Mouse (Mus musculus): ENCODE measurements around the gene Abcc9. TPM values are rescaled to one million over a fixed set of nuclear protein-coding genes. Genes with fewer than 3 reads are reported as not detected.
A peak's percentile ranks its signal among the peaks of the same experiment; 100 is the strongest.

Abcc9 gene
- total and polyA plus RNA-seq, 2 experiments from 2014 or later = 1.8 to 9.6 TPM

DNA sequence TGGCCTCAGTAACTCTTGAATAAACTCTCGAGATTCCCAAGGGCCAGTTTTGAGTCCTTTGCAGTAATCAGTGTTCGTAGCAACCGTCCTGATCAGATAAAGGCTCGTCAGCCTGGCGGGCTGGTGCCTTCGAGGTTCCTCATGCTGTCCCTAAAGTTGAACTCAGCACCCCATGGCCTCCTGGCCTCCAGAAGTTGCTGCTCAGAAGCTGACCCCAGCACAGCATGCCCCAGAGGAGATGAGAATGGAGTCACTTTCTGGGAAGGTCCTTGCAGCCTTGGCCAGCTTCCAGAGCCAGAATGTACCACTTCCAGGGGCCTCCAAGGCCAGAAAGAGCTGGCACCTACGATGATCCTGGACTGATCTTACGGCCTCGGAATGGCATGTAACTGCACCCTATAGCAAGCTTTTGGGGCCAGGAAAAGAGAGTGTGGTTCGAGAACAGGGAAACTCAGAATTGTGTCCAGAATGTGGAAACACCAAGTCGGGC, 1.4 kb upstream of the Abcc9 start:
- no peak overlapping the region for H3K9ac ChIP-seq
- no peaks in the 10 kb centered on the region for H3K9me3 ChIP-seq (ENCODE audit: low read length)
- no peak overlapping the region for H3K4me3 ChIP-seq (ENCODE audit: low read depth, low read length)
- no peak overlapping the region for H3K27ac ChIP-seq (ENCODE audit: low read depth, low read length)
- H3K27me3 ChIP-seq (ENCODE audit: insufficient read depth, low read length) = peaks cover 5% of the 10 kb centered on the region
- H3K4me1 ChIP-seq (ENCODE audit: insufficient read depth) = no peaks in the 10 kb centered on the region
- DNase-seq (no peak), ATAC-seq (no peak)
- H3K4me2 ChIP-seq (ENCODE audit: low read depth) = no peak overlapping the region
- 81% methylated on average over 11 of the region's 11 CpGs for WGBS
- TF ChIP-seq CTCF (IDR thresholded peaks at IDR 0.05; ENCODE audit: low read depth) = no peak
- H3K36me3 ChIP-seq (ENCODE audit: insufficient read depth) = no peaks in the 10 kb centered on the region

DNA sequence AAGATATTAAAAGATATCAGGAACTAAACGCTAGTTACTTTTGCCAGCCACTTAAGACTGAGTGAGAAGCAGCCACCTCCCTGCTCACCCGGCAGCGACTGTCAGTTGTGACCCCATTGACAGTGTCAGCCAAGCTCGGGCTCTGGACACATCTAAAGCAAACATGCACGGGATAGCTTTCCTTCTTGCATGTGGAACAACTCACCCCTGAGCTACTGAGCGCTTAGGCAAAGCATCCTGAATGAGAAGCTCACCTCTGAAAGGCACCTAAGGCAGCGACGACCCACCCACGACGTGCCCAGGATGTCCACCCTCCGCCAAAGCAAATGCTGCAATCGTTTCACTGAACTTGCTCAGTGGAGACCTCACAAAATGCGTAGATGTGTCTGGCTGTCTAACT, 954 bp downstream of the Abcc9 start:
- Histone ChIP-seq H3K27me3 (ENCODE audit: insufficient read depth, low read length) (peaks cover 5% of the 10 kb centered on the region), H3K4me2 (ENCODE audit: low read depth) (no peak overlapping the region), H3K4me1 (ENCODE audit: insufficient read depth) (no peaks in the 10 kb centered on the region), H3K27ac (ENCODE audit: low read depth, low read length) (no peak overlapping the region), H3K9ac (no peak overlapping the region), H3K36me3 (ENCODE audit: insufficient read depth) (no peaks in the 10 kb centered on the region), H3K9me3 (ENCODE audit: low read length) (no peaks in the 10 kb centered on the region), H3K4me3 (ENCODE audit: low read depth, low read length) (no peak overlapping the region)
- DNase-seq = no peak
- whole genome bisulfite sequencing = 77% methylated on average over 13 of the region's 13 CpGs
- TF ChIP-seq CTCF (IDR thresholded peaks at IDR 0.05; ENCODE audit: low read depth) = no peak
- ATAC-seq = no peak

- H3K27ac ChIP-seq (ENCODE audit: low read depth, low read length) = no peak overlapping the region
- H3K4me3 ChIP-seq (ENCODE audit: low read depth, low read length) = no peak overlapping the region
- no peak for TF ChIP-seq CTCF (IDR thresholded peaks at IDR 0.05; ENCODE audit: low read depth)
- no peak overlapping the region for H3K4me2 ChIP-seq (ENCODE audit: low read depth)
- peaks cover 5% of the 10 kb centered on the region for H3K27me3 ChIP-seq (ENCODE audit: insufficient read depth, low read length)
- DNase-seq (no peak), ATAC-seq (no peak)
- no peak overlapping the region for H3K9ac ChIP-seq
- 79% methylated on average over 8 of the region's 8 CpGs for WGBS
- H3K9me3 ChIP-seq (ENCODE audit: low read length) = no peaks in the 10 kb centered on the region
- H3K4me1 ChIP-seq (ENCODE audit: insufficient read depth) = no peaks in the 10 kb centered on the region
- no peaks in the 10 kb centered on the region for H3K36me3 ChIP-seq (ENCODE audit: insufficient read depth)
Observed at GRCm38 (mm10) chr6:142700753-142701152, 1.4 kb downstream of the Abcc9 start.

GRCm38 (mm10) chr6:142692085-142692484, 10.0 kb downstream of the Abcc9 start:
- H3K4me2 ChIP-seq (ENCODE audit: low read depth) = no peak overlapping the region
- H3K27me3 ChIP-seq (ENCODE audit: insufficient read depth, low read length) = no peaks in the 10 kb centered on the region
- no peak overlapping the region for H3K4me3 ChIP-seq (ENCODE audit: low read depth, low read length)
- H3K36me3 ChIP-seq (ENCODE audit: insufficient read depth) = no peaks in the 10 kb centered on the region
- WGBS = 77% methylated on average over 5 of the region's 5 CpGs
- ATAC-seq (no peak), DNase-seq (no peak)
- no peaks in the 10 kb centered on the region for H3K9me3 ChIP-seq (ENCODE audit: low read length)
- TF ChIP-seq CTCF (IDR thresholded peaks at IDR 0.05; ENCODE audit: low read depth) = no peak
- H3K27ac ChIP-seq (ENCODE audit: low read depth, low read length) = no peak overlapping the region
- no peak overlapping the region for H3K9ac ChIP-seq
- no peaks in the 10 kb centered on the region for H3K4me1 ChIP-seq (ENCODE audit: insufficient read depth)

DNA sequence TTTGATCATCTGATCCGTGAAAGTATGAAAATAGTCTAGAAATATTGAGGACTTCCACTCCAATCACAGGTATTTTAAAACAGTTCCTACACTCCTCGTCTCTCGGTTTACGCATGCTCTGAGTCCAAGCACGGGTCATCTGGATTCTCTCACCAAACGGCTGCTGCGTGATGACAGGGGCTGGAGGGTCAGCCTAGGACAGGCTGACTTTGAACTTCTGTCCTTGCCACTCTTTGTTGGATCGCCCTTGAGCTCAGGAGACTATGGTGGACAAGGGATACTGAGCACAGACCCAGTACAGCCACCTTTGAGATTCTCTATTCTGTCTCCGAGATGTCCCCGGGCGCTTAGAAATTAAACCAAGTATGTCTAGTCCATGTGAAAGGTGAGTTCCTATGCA, 12.4 kb downstream of the Abcc9 start:
- no peaks in the 10 kb centered on the region for H3K36me3 ChIP-seq (ENCODE audit: insufficient read depth)
- ATAC-seq (no peak), DNase-seq (no peak)
- TF ChIP-seq CTCF (IDR thresholded peaks at IDR 0.05; ENCODE audit: low read depth) = no peak
- H3K4me3 ChIP-seq (ENCODE audit: low read depth, low read length) = no peak overlapping the region
- no peak overlapping the region for H3K27ac ChIP-seq (ENCODE audit: low read depth, low read length)
- H3K4me1 ChIP-seq (ENCODE audit: insufficient read depth) = no peaks in the 10 kb centered on the region
- no peaks in the 10 kb centered on the region for H3K27me3 ChIP-seq (ENCODE audit: insufficient read depth, low read length)
- H3K4me2 ChIP-seq (ENCODE audit: low read depth) = no peak overlapping the region
- H3K9ac ChIP-seq = no peak overlapping the region
- 95% methylated on average over 11 of the region's 11 CpGs for WGBS
- no peaks in the 10 kb centered on the region for H3K9me3 ChIP-seq (ENCODE audit: low read length)

- H3K36me3 ChIP-seq (ENCODE audit: insufficient read depth) = no peaks in the 10 kb centered on the region
- H3K9me3 ChIP-seq (ENCODE audit: low read length) = no peaks in the 10 kb centered on the region
- no peaks in the 10 kb centered on the region for H3K27me3 ChIP-seq (ENCODE audit: insufficient read depth, low read length)
- no peaks in the 10 kb centered on the region for H3K4me1 ChIP-seq (ENCODE audit: insufficient read depth)
- ATAC-seq (peak; percentile 58), DNase-seq (no peak)
- no peak for TF ChIP-seq CTCF (IDR thresholded peaks at IDR 0.05; ENCODE audit: low read depth)
- no peak overlapping the region for H3K4me3 ChIP-seq (ENCODE audit: low read depth, low read length)
- WGBS = 74% methylated on average over 7 of the region's 7 CpGs
- no peak overlapping the region for H3K27ac ChIP-seq (ENCODE audit: low read depth, low read length)
- no peak overlapping the region for H3K9ac ChIP-seq
- no peak overlapping the region for H3K4me2 ChIP-seq (ENCODE audit: low read depth)
Observed at GRCm38 (mm10) chr6:142682985-142683691, 19.0 kb downstream of the Abcc9 start.

DNA sequence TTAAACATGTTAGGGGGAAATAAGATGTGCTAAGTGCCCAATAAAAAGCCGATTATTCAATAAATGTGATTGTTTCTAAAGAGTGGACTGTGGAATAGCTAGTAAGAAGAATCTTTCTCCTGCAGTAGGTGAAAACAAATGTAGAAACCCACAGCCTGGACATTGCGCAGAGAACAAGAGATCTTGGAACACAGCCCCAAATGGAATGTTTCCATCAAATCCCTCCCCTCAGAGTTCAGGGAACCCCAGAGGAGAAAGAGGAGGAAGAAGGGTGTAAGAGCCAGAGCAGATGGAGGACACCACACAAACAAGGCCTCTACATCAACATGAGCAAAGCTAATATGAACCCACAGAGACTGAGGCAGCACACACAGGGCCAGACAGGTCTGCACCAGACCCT, 32.1 kb downstream of the Abcc9 start:
- TF ChIP-seq CTCF (IDR thresholded peaks at IDR 0.05; ENCODE audit: low read depth) = no peak
- H3K27me3 ChIP-seq (ENCODE audit: insufficient read depth, low read length) = no peaks in the 10 kb centered on the region
- H3K9ac ChIP-seq = no peak overlapping the region
- no peak overlapping the region for H3K4me2 ChIP-seq (ENCODE audit: low read depth)
- ATAC-seq (no peak), DNase-seq (no peak)
- no peak overlapping the region for H3K4me3 ChIP-seq (ENCODE audit: low read depth, low read length)
- no peaks in the 10 kb centered on the region for H3K36me3 ChIP-seq (ENCODE audit: insufficient read depth)
- no peak overlapping the region for H3K27ac ChIP-seq (ENCODE audit: low read depth, low read length)
- H3K9me3 ChIP-seq (ENCODE audit: low read length) = 0 out of 2 replicates have a peak, but pooled peaks cover 3% of the 10 kb centered on the region
- WGBS = 89% methylated on average over 2 of the region's 2 CpGs
- no peaks in the 10 kb centered on the region for H3K4me1 ChIP-seq (ENCODE audit: insufficient read depth)
